Mouse (Mus musculus) heart, postnatal 0 days (tissue): Measurements from ENCODE around the gene Ryr2. TPM values are rescaled to one million over a fixed set of nuclear protein-coding genes. Genes with fewer than 3 reads are reported as not detected.
A peak's percentile ranks its signal among the peaks of the same experiment; 100 is the strongest.

Experiments used
- ATAC-seq: fragments of 200-750 bp; cut with Nextera tagmentation; 2 replicates; pipeline ENCODE4 v1.8.0; 2017; ENCODE audit warnings: low read depth, moderate number of reproducible peaks, moderate library complexity; ENCODE audit not compliant: insufficient read depth
- DNase-seq: peaks from one replicate; pipeline ENCODE4 v3.0.0-alpha.2; 2016; ENCODE audit warnings: low spot score
- H3K27ac ChIP-seq: fragments of 300-500 bp; sonication (generic); 2 replicates; pipeline ENCODE4 v1.5.1; 2014; ENCODE audit warnings: low read depth, mild to moderate bottlenecking
- H3K27me3 ChIP-seq: fragments of 300-500 bp; sonication (generic); 2 replicates; pipeline ENCODE4 v1.6.1; 2014; ENCODE audit warnings: low read length, mixed read lengths; ENCODE audit not compliant: control insufficient read depth, insufficient read depth
- H3K36me3 ChIP-seq: fragments of 300-500 bp; sonication (generic); replicated peaks from 2 replicates; pipeline ENCODE4 v1.6.1; 2014; ENCODE audit warnings: low read length, mixed read lengths; ENCODE audit not compliant: control insufficient read depth, insufficient read depth
- H3K4me1 ChIP-seq: fragments of 300-500 bp; sonication (generic); 2 replicates; pipeline ENCODE4 v1.6.1; 2014; ENCODE audit warnings: antibody characterized with exemption; ENCODE audit not compliant: control insufficient read depth, insufficient read depth
- H3K4me2 ChIP-seq: fragments of 300-500 bp; sonication (generic); 2 replicates; pipeline ENCODE4 v1.6.1; 2014; ENCODE audit warnings: low read depth, mild to moderate bottlenecking, low read length, moderate library complexity
- H3K4me3 ChIP-seq: fragments of 300-500 bp; sonication (generic); 2 replicates; pipeline ENCODE4 v1.5.1; 2014; ENCODE audit warnings: low read depth, low read length
- H3K9ac ChIP-seq: fragments of 300-500 bp; sonication (generic); replicated peaks from 2 replicates; pipeline ENCODE4 v1.6.1; 2014; ENCODE audit warnings: low read depth, low read length, mixed read lengths
- H3K9me3 ChIP-seq: fragments of 300-500 bp; sonication (generic); replicated peaks from 2 replicates; pipeline ENCODE4 v1.6.1; 2016; ENCODE audit warnings: low read length; ENCODE audit not compliant: control insufficient read depth
- CTCF ChIP-seq: IDR thresholded peaks from 2 replicates; pipeline ENCODE4 v1.5.1; 2016; ENCODE audit warnings: antibody characterized with exemption, control low read depth, low read depth
- EP300 ChIP-seq: IDR thresholded peaks from 2 replicates; pipeline ENCODE4 v1.6.1; 2016; ENCODE audit warnings: antibody characterized with exemption, low read depth
- WGBS: fragments of 180-500 bp; shearing (Covaris S2); extraction: QIAGEN DNeasy Blood & Tissue Kit; methylation state at CpG from one replicate; pipeline ENCODE4 v1.1.7; 2014; 5-methylcytosine and 5-hydroxymethylcytosine counted together
- polyA plus RNA-seq: library from polyadenylated mRNA; unstranded; fragments of >200 nt; fragmentation: Nextera tagmentation; extraction: Ambion mirVana; gene quantifications from 2 replicates; pipeline ENCODE4 v1.2.1, GENCODE M21; 2015
- total RNA-seq: library from RNA; depleted of rRNA; stranded (reverse); fragments of >200 nt; gene quantifications from 2 replicates; pipeline ENCODE4 v1.2.3, GENCODE M21; 2014; ENCODE audit warnings: low replicate concordance

The Ryr2 gene
- total and polyA plus RNA-seq, 2 experiments from 2014 or later, result 61.4 to 396 TPM

DNA sequence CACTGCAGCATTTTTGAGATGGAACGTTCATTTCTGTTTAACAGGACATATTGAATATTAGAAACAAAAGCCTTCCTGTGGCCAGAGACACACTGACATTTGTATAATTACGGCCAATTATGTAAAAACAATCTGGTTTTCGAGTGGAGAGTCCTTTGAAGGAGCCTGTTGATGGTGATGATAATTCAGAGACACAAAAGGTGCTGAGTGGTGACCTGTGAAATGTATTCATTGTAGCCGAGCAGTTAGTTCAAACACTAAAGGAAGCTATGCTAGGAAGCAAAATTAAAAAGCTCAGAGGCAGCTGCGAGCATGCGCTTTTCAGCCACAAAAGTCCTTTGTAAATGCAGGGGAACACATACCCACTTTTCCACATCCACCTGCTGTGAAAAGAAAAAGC, 203.9 kb downstream of the Ryr2 start:
- TF ChIP-seq CTCF, result no peak
- TF ChIP-seq EP300, result no peak
- ATAC-seq (no peak), DNase-seq (no peak)
- Histone ChIP-seq H3K27me3 (no peaks in the 10 kb centered on the region), H3K36me3 (no peaks in the 10 kb centered on the region), H3K9ac (no peak overlapping the region), H3K4me3 (no peak overlapping the region), H3K9me3 (no peaks in the 10 kb centered on the region), H3K4me1 (0 out of 2 replicates have a peak, but pooled peaks cover 5% of the 10 kb centered on the region), H3K4me2 (no peak overlapping the region), H3K27ac (no peak overlapping the region)
- 73% methylated on average over 6 of the region's 6 CpGs for WGBS

DNA sequence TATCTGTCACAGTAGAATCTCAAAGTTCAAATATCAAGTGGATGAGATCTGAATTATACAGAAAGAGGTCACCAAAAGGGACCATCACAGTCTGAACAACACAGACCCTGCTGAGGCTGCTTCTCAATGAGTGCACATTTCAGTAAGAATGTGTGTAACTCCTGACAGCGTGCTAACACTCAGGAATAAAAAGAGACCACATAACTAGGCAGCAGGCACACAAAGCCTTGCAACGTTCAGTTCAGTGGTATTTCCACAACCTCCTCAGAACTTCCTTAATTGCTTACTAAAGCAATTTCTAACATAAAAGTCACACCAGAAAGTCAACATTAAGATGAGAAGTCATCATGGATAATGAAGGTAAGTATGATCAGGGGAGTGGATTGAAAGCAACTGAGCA, 206.1 kb downstream of the Ryr2 start:
- DNase-seq, result no peak
- Histone ChIP-seq H3K9me3 (no peaks in the 10 kb centered on the region), H3K4me3 (no peak overlapping the region), H3K4me1 (no peaks in the 10 kb centered on the region), H3K36me3 (no peaks in the 10 kb centered on the region), H3K4me2 (no peak overlapping the region), H3K27ac (no peak overlapping the region), H3K27me3 (no peaks in the 10 kb centered on the region), H3K9ac (no peak overlapping the region)
- ATAC-seq, result no peak
- WGBS, result 73% methylated on average over 2 of the region's 2 CpGs
- TF ChIP-seq CTCF, result no peak
- no peak for TF ChIP-seq EP300

DNA sequence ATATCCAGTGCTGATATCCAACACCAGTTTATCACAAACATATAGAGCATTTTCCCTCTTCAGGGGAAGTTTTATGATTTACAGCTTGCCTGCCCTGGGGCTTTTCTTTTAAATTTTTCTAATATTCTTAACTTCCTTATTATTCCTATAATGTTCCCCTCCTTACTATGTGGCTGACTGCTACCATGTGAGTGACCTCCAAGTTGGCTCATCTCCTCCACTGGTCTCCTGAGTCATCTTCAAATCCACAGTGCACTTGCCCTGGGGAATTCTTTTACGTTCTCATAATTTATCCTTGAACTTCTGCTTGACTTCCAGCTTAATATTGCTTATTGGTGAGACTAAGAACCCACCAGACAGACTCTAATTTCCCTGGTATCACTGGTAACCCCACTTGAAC, 211.1 kb downstream of the Ryr2 start:
- no peaks in the 10 kb centered on the region for H3K36me3 ChIP-seq
- no peak overlapping the region for H3K9ac ChIP-seq
- DNase-seq, result no peak
- WGBS, result 56% methylated on average over 1 of the region's 1 CpGs
- TF ChIP-seq EP300 (no peak), CTCF (no peak)
- no peaks in the 10 kb centered on the region for H3K27me3 ChIP-seq
- H3K27ac ChIP-seq, result no peak overlapping the region
- no peak for ATAC-seq
- H3K4me3 ChIP-seq, result no peak overlapping the region
- no peaks in the 10 kb centered on the region; the same call in 1 of the 2 replicates for H3K4me1 ChIP-seq
- no peak overlapping the region for H3K4me2 ChIP-seq
- no peaks in the 10 kb centered on the region for H3K9me3 ChIP-seq

DNA sequence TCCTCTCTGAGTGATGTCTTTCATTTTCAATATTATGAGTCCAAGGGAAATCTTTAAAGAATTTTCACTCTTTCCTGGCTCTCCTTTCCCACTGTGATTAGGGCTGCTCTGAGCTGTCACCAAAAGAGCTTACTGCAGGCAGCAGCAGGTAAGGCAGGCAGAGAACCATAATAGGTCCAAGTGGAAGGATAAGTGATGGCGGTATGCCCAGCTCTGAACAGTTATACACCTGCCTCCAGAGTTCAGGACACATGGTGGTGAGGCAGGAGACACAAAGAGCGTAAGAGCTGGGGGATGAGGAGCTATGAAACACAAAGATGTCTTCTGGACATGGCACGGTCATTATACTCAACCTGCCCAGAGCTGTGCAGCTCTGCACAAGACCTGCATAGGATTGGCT, 215.0 kb downstream of the Ryr2 start:
- no peaks in the 10 kb centered on the region; the same call in 1 of the 2 replicates for H3K4me1 ChIP-seq
- no peaks in the 10 kb centered on the region for H3K27me3 ChIP-seq
- no peaks in the 10 kb centered on the region for H3K9me3 ChIP-seq
- H3K9ac ChIP-seq, result no peak overlapping the region
- no peak overlapping the region for H3K4me3 ChIP-seq
- H3K4me2 ChIP-seq, result no peak overlapping the region
- ATAC-seq, result 0 out of 2 replicates have a peak, but pooled peaks have one; percentile 40
- TF ChIP-seq EP300, result no peak
- no peak for TF ChIP-seq CTCF
- DNase-seq, result no peak
- no peaks in the 10 kb centered on the region for H3K36me3 ChIP-seq
- 69% methylated on average over 3 of the region's 3 CpGs for WGBS
- H3K27ac ChIP-seq, result no peak overlapping the region

DNA sequence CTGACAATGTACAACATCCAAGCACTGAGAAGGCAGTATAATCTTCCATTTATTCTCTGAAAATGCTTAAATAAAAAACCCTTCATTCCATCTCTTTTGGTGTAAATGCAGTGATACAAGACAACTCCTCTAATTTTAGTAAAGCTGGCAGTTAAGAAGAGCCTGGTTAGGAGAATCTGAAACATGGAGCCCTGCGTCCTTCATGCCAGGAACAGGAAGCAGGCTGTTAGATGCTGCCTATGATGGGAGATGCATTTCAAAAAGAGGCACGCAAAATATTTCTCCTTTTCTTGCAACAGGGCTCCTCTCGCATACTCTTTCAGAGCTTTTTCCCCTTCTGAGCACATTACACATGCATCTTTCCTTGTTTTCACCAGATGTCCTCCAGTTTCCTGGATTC, 215.6 kb downstream of the Ryr2 start:
- no peak for ATAC-seq
- 68% methylated on average over 3 of the region's 3 CpGs for WGBS
- H3K27ac ChIP-seq, result no peak overlapping the region
- H3K4me3 ChIP-seq, result no peak overlapping the region
- no peak overlapping the region for H3K4me2 ChIP-seq
- no peaks in the 10 kb centered on the region; the same call in 1 of the 2 replicates for H3K4me1 ChIP-seq
- H3K9me3 ChIP-seq, result no peaks in the 10 kb centered on the region
- no peak for TF ChIP-seq EP300
- TF ChIP-seq CTCF, result no peak
- no peaks in the 10 kb centered on the region for H3K36me3 ChIP-seq
- DNase-seq, result no peak
- H3K9ac ChIP-seq, result no peak overlapping the region
- no peaks in the 10 kb centered on the region for H3K27me3 ChIP-seq

DNA sequence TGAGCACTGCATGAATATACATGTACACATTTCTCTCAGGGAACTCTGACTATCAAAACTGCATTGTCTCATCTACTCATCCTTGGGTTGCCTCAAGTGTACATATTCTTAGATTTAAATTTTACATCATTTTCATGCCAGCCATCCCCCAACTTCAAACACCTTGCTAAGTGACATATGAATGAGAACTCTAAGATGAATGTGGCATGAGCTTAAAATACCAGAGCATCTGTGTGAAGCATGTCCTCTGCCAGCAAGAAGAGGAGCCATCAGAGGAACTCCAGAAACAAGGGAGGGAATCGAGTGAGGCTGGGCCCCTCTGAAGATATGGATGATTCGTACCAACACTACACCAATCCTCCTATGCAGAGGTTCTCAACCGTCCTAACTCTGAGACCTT, 222.6 kb downstream of the Ryr2 start:
- ATAC-seq (no peak), DNase-seq (no peak)
- TF ChIP-seq CTCF (no peak), EP300 (no peak)
- Histone ChIP-seq H3K27ac (no peak overlapping the region), H3K9ac (no peak overlapping the region), H3K4me2 (no peak overlapping the region), H3K9me3 (no peaks in the 10 kb centered on the region), H3K4me1 (no peaks in the 10 kb centered on the region; the same call in 1 of the 2 replicates), H3K4me3 (no peak overlapping the region), H3K36me3 (peaks cover 54% of the 10 kb centered on the region), H3K27me3 (no peaks in the 10 kb centered on the region)
- WGBS, result 57% methylated on average over 3 of the region's 3 CpGs
